Mouse (Mus musculus) CH12.LX (cell line): Measurements from ENCODE around the gene Pbxip1. TPM values are rescaled to one million over a fixed set of nuclear protein-coding genes. Genes with fewer than 3 reads are reported as not detected.

Experiments
- DNase-seq: peaks from one replicate; pipeline ENCODE4 v3.0.0-alpha.2; 2013; ENCODE audit errors: extremely low read depth
- H3K27ac ChIP-seq: 2 replicates; pipeline ENCODE4 v1.5.1; 2012; ENCODE audit warnings: low read depth, mild to moderate bottlenecking, control low read depth, moderate library complexity; ENCODE audit not compliant: insufficient read depth
- H3K27me3 ChIP-seq: replicated peaks from 2 replicates; pipeline ENCODE3; 2012; ENCODE audit warnings: inconsistent platforms
- H3K36me3 ChIP-seq, 2 experiments: replicated peaks in 1 of 2; 2 replicates each; pipeline versions ENCODE3 to v1.6.1; 2012; ENCODE audit warnings: inconsistent platforms in 1 of 2, low read length in 1 of 2, mild to moderate bottlenecking in 1 of 2, mixed read lengths in 1 of 2, moderate library complexity in 1 of 2; ENCODE audit not compliant: control insufficient read depth in 1 of 2, insufficient read depth in 1 of 2
- H3K4me1 ChIP-seq, 2 experiments: 2 replicates each; pipeline ENCODE4 v1.6.1; 2012; ENCODE audit warnings: inconsistent platforms in 1 of 2, moderate library complexity in 1 of 2; ENCODE audit not compliant: insufficient read depth in 2 of 2, control insufficient read depth in 1 of 2
- H3K4me2 ChIP-seq: 2 replicates; pipeline ENCODE4 v1.6.1; 2012; ENCODE audit warnings: low read depth, mild to moderate bottlenecking, control low read depth; ENCODE audit not compliant: poor library complexity, insufficient read depth, severe bottlenecking
- H3K4me3 ChIP-seq, 3 experiments: fragments of 150-350 bp in 1 of 3; sonication (generic) in 1 of 3; replicated peaks in 1 of 3; 2 replicates each; pipeline versions ENCODE3 to v1.5.1; 2011 to 2012; ENCODE audit warnings: low read depth in 2 of 3, low read length in 2 of 3, mild to moderate bottlenecking in 2 of 3, moderate library complexity in 2 of 3, control low read depth in 1 of 3, improper control_type of control experiment in 1 of 3, inconsistent platforms in 1 of 3, mixed read lengths in 1 of 3; ENCODE audit not compliant: poor library complexity in 1 of 3
- H3K79me2 ChIP-seq: replicated peaks from 2 replicates; pipeline ENCODE4 v1.6.1; 2012; ENCODE audit warnings: mild to moderate bottlenecking, moderate library complexity; ENCODE audit not compliant: control insufficient read depth, poor library complexity, insufficient read depth, severe bottlenecking; ENCODE audit errors: extremely low read depth
- H3K9ac ChIP-seq: 2 replicates; pipeline ENCODE4 v1.6.1; 2012; ENCODE audit warnings: low read depth, mild to moderate bottlenecking, control low read depth, moderate library complexity; ENCODE audit not compliant: insufficient read depth
- H3K9me3 ChIP-seq: replicated peaks from 2 replicates; pipeline ENCODE3; 2012; ENCODE audit warnings: low read length, inconsistent platforms, mixed read lengths
- CTCF ChIP-seq, 2 experiments: IDR thresholded peaks in 1 of 2; conservative IDR thresholded peaks in 1 of 2; 2 replicates each; pipeline ENCODE4 v1.5.1; 2011 to 2012; ENCODE audit warnings: low read depth in 2 of 2, low read length in 2 of 2, improper control_type of control experiment in 1 of 2, inconsistent platforms in 1 of 2, mild to moderate bottlenecking in 1 of 2, moderate library complexity in 1 of 2
- ETS1 ChIP-seq: conservative IDR thresholded peaks from 2 replicates; pipeline ENCODE4 v1.6.1; 2012; ENCODE audit warnings: low read depth, mild to moderate bottlenecking, inconsistent platforms, low read length, improper control_type of control experiment, moderate library complexity
- GABPA ChIP-seq: IDR thresholded peaks from 2 replicates; pipeline ENCODE4 v1.6.1; 2012; ENCODE audit warnings: low read depth, low read length, improper control_type of control experiment, inconsistent platforms; ENCODE audit not compliant: insufficient replicate concordance
- HCFC1 ChIP-seq: IDR thresholded peaks from 2 replicates; pipeline ENCODE4 v1.6.1; 2012; ENCODE audit warnings: low read depth, mild to moderate bottlenecking, inconsistent platforms, low read length, improper control_type of control experiment
- MAX ChIP-seq: IDR thresholded peaks from 2 replicates; pipeline ENCODE4 v1.6.1; 2011; ENCODE audit warnings: low read length, improper control_type of control experiment
- MXI1 ChIP-seq: IDR thresholded peaks from 2 replicates; pipeline ENCODE4 v1.6.1; 2011; ENCODE audit warnings: mild to moderate bottlenecking, low read depth, low read length, improper control_type of control experiment
- MYC ChIP-seq: IDR thresholded peaks from 2 replicates; pipeline ENCODE4 v1.6.1; 2011; ENCODE audit warnings: low read depth, mild to moderate bottlenecking, improper control_type of control experiment, low read length
- NELFE ChIP-seq: IDR thresholded peaks from 2 replicates; pipeline ENCODE4 v1.6.1; 2011; ENCODE audit warnings: low read depth, low read length, improper control_type of control experiment
- PAX5 ChIP-seq: IDR thresholded peaks from 2 replicates; pipeline ENCODE4 v1.6.1; 2012; ENCODE audit warnings: low read length, inconsistent platforms, mixed read lengths
- RAD21 ChIP-seq: IDR thresholded peaks from 2 replicates; pipeline ENCODE4 v1.6.1; 2011; ENCODE audit warnings: low read depth, mild to moderate bottlenecking, low read length, improper control_type of control experiment, moderate library complexity
- SMC3 ChIP-seq: IDR thresholded peaks from 2 replicates; pipeline ENCODE4 v1.6.1; 2011; ENCODE audit warnings: low read depth, low read length, improper control_type of control experiment
- ZNF384 ChIP-seq: IDR thresholded peaks from 2 replicates; pipeline ENCODE4 v1.6.1; 2012; ENCODE audit warnings: low read depth, low read length, improper control_type of control experiment, inconsistent platforms
- dilution Hi-C: fragments of 300-500 bp; cut with MboI; formaldehyde crosslinking; loops from 2 replicates; pipeline ENCODE4 v1.14.3; 2020; ENCODE audit warnings: low sequenced_read_pairs; ENCODE audit not compliant: extremely low pct_unique_long_range_greater_than_20kb, extremely low pct_ligation_motif_present
- in situ Hi-C: fragments of 300-500 bp; cut with MboI; formaldehyde crosslinking; loops from 3 replicates; pipeline ENCODE4 v1.14.3; 2019; ENCODE audit warnings: low sequenced_read_pairs, low pct_ligation_motif_present, low pct_unique_long_range_greater_than_20kb, mixed read lengths
- polyA plus RNA-seq: library from polyadenylated mRNA; unstranded; fragments of >175 nt; gene quantifications from 2 replicates; pipeline ENCODE4 v1.2.1, GENCODE M21; 2012; ENCODE audit warnings: low read depth; ENCODE audit not compliant: insufficient read length
- total RNA-seq, 2 experiments: library from RNA; depleted of rRNA; stranded (reverse); fragments of 300-350 nt in 1 of 2; fragments of >200 nt in 1 of 2; gene quantifications; 2 replicates each; pipeline ENCODE4 v1.2.3; 2012 to 2014

Pbxip1 gene
- total and polyA plus RNA-seq, 3 experiments, result 14.1 to 18.4 (median 17.6) TPM

- peak overlapping the region; percentile 69 to 85 (median 81) for H3K4me3 ChIP-seq
- DNase-seq, result no peak
- no peaks in the 10 kb centered on the region for H3K27me3 ChIP-seq
- H3K4me2 ChIP-seq, result peak overlapping the region; percentile 96
- H3K4me1 ChIP-seq, result peaks cover 18 to 51% of the 10 kb centered on the region in 2 experiments
- H3K36me3 ChIP-seq, result peaks cover 39 to 50% of the 10 kb centered on the region in 2 experiments
- dilution Hi-C loops (no loop called here), in situ Hi-C loops (no loop called here)
- no peak for TF ChIP-seq CTCF (conservative IDR thresholded peaks at IDR 0.05 in 1 of 2, IDR thresholded peaks at IDR 0.05 in 1 of 2; ENCODE audit: low read depth in 2 of 2, low read length in 2 of 2)
- 0 out of 2 replicates have a peak, but pooled peaks have one; percentile 5 for TF ChIP-seq ZNF384
- peaks cover 51% of the 10 kb centered on the region for H3K79me2 ChIP-seq
- H3K9me3 ChIP-seq, result peaks cover 4% of the 10 kb centered on the region
- H3K27ac ChIP-seq, result peak overlapping the region; percentile 22; the same call in 1 of the 2 replicates
- H3K9ac ChIP-seq, result peak overlapping the region; percentile 98; the same call in 1 of the 2 replicates
These were observed 16.5 kb upstream of the Pbxip1 start for GRCm38 (mm10) chr3:89419981-89420380.

- no peak for DNase-seq
- peaks cover 51% of the 10 kb centered on the region for H3K79me2 ChIP-seq
- peak overlapping the region; percentile 42; the same call in 1 of the 2 replicates for H3K4me2 ChIP-seq
- peaks cover 38 to 50% of the 10 kb centered on the region in 2 experiments for H3K36me3 ChIP-seq
- dilution Hi-C loops, result no loop called here
- peaks cover 18 to 51% of the 10 kb centered on the region in 2 experiments for H3K4me1 ChIP-seq
- TF ChIP-seq HCFC1 (no peak), ZNF384 (no peak), PAX5 (no peak), MYC (no peak), GABPA (no peak), ETS1 (no peak), MXI1 (no peak), MAX (no peak)
- in situ Hi-C loops, result no loop called here
- H3K27ac ChIP-seq, result no peak overlapping the region
- H3K27me3 ChIP-seq, result no peaks in the 10 kb centered on the region
- no peak overlapping the region for H3K4me3 ChIP-seq
- no peak overlapping the region for H3K9ac ChIP-seq
- H3K9me3 ChIP-seq, result peaks cover 2% of the 10 kb centered on the region
These were observed 16.1 kb upstream of the Pbxip1 start for GRCm38 (mm10) chr3:89420421-89420820.

DNA sequence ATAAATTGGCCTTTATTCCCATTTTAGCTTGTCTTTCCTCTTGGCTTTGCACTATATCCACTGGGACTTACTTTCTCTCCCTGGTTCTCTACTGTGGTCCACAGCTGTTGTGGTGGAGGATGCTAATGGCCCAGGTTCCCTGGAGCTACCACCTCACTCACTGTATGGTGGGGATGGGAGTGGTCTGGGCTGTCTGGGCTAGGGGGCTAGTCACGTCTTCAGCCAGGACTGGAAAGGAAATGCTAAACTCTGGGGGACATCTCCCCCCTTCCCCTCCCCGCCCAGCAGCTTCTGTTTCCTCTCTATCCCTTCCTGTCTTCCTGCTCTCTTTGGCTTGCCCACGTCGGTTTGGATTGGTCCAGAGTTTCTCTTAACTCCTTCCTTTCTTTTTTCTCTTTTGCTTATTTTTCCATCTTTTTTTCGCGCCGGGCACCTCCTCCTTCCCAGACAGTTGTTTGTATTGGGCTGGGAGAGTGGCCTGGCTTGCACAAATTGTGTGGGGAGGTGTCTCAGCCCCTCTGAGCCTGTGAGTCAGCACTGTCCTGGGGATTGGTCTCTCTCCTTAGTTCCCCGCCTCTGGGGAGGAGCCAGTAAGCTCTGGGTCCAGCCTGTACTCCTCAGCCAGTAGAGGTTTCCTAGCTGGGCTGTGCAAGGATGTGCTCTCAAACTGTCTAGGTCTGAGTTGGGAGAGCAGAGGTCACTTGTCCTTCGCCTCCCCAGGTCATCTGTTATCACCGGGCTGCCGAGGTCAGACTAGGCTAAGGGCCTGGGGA lies 15.3 kb upstream of the Pbxip1 start:
- H3K27me3 ChIP-seq, result no peaks in the 10 kb centered on the region
- H3K9me3 ChIP-seq, result no peaks in the 10 kb centered on the region
- H3K27ac ChIP-seq, result no peak overlapping the region
- H3K4me2 ChIP-seq, result peak overlapping the region; percentile 42; the same call in 1 of the 2 replicates
- in situ Hi-C loops, result no loop called here
- H3K4me1 ChIP-seq, result peaks cover 18 to 49% of the 10 kb centered on the region in 2 experiments
- dilution Hi-C loops, result no loop called here
- DNase-seq, result peak; percentile 61
- no peak overlapping the region for H3K9ac ChIP-seq
- H3K36me3 ChIP-seq, result peaks cover 34 to 49% of the 10 kb centered on the region in 2 experiments
- TF ChIP-seq SMC3 (no peak), ETS1 (no peak), RAD21 (no peak), GABPA (no peak), NELFE (no peak)
- no peak overlapping the region for H3K4me3 ChIP-seq
- peaks cover 45% of the 10 kb centered on the region for H3K79me2 ChIP-seq
